Mouse (Mus musculus) cortical plate, adult 2 months (tissue): ENCODE results near the gene Dhx37. TPM values are rescaled to one million over a fixed set of nuclear protein-coding genes. Genes with fewer than 3 reads are reported as not detected.
A peak's percentile ranks its signal among the peaks of the same experiment; 100 is the strongest.
"Not testable (repeated sequence)": the region's sequence is repeated elsewhere in the genome, so short reads cannot be mapped to it uniquely, and the experiment has no call there.

ENCODE experiments used
- H3K27ac ChIP-seq: fragments of 200-500 bp; 2 replicates; pipeline ENCODE4 v1.5.1; 2012; ENCODE audit warnings: low read length, control low read depth, inconsistent platforms; ENCODE audit not compliant: insufficient read depth
- H3K4me1 ChIP-seq: fragments of 200-500 bp; 2 replicates; pipeline ENCODE4 v1.6.1; 2011; ENCODE audit warnings: low read length; ENCODE audit not compliant: control insufficient read depth, insufficient read depth
- H3K4me3 ChIP-seq: fragments of 200-500 bp; 2 replicates; pipeline ENCODE4 v1.5.1; 2011; ENCODE audit warnings: mild to moderate bottlenecking, low read length, control low read depth; ENCODE audit not compliant: insufficient read depth
- CTCF ChIP-seq: fragments of 200-500 bp; IDR thresholded peaks from 2 replicates; pipeline ENCODE4 v1.5.1; 2011; ENCODE audit warnings: mild to moderate bottlenecking, control low read depth, low read length; ENCODE audit not compliant: insufficient read depth; ENCODE audit errors: extremely low read depth
- POLR2A ChIP-seq: fragments of 200-500 bp; IDR thresholded peaks from 2 replicates; pipeline ENCODE4 v1.6.1; 2011; ENCODE audit warnings: mild to moderate bottlenecking, low read length, control low read depth; ENCODE audit not compliant: insufficient read depth; ENCODE audit errors: extremely low read depth
- polyA plus RNA-seq: library from polyadenylated mRNA; depleted of rRNA; stranded (reverse); fragments of >200 nt; gene quantifications from 2 replicates; pipeline ENCODE4 v1.2.3, GENCODE M21; 2012

The Dhx37 gene
- polyA plus RNA-seq, 1 experiment: 16.9 TPM

DNA sequence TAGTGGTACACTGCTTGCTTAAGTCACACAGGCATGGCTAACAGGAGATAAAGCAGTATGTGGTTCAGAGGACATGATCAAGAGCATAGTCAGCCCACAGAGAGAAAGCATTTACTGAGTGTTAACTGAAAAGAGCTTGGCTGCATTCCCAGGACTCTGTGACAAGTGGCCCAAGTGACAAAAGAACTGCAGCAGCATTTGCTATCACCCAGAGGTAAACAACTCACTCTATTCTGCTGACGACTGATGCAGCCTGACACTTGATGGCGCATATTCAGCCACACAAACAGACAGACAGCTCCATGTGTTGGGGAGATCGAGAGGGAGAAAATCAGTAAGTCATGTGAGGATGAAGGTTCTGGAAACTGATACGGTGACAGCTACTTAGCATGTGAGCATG lies 20.2 kb downstream of the Dhx37 start:
- no peak for TF ChIP-seq POLR2A
- no peak for TF ChIP-seq CTCF
- H3K4me1 ChIP-seq: no peaks in the 10 kb centered on the region
- H3K4me3 ChIP-seq: no peak overlapping the region
- no peak overlapping the region for H3K27ac ChIP-seq

GRCm38 (mm10) chr5:125412536-125412935 lies 21.4 kb downstream of the Dhx37 start:
- H3K4me1 ChIP-seq, H3K27ac ChIP-seq, H3K4me3 ChIP-seq: not testable (repeated sequence)

- no peak for TF ChIP-seq POLR2A
- TF ChIP-seq CTCF: peak; percentile 61
- Histone ChIP-seq H3K4me3 (no peak overlapping the region), H3K4me1 (no peaks in the 10 kb centered on the region), H3K27ac (no peak overlapping the region)
Observed at GRCm38 (mm10) chr5:125411972-125412530, 21.9 kb downstream of the Dhx37 start.

DNA sequence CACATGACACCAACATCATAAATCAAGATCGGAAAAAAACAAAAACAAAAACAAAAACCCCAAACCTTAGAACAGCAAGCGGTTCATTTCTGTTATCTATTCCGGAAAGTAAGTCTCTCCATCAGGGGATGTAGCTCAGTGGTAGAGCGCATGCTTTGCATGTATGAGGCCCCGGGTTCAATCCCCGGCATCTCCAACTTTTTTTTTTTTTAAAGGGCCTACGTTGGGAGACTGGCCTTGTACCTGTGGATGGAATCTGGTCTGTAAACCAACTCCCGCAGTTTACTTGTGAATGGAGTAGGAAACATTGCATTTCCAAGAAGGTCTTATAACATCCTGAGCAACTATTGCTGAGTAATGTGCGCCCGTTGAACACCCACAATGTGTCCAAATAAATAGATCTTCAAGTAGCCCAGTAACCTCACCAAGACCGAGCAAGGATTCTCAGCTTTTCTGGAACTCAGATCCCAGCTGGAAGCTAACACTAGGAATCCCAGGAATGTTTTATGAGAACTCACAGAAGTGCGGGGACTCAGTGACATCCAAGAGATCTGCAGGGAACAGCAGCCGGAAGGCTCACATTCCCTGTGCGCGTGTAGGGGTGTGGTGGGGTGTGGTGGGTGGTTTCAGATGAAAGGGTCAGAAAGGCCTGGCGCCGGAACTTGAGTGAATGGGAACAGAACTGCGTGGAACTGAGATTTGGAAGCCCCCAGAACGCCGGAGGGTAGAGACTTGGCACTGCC lies 24.4 kb downstream of the Dhx37 start:
- TF ChIP-seq CTCF: no peak
- TF ChIP-seq POLR2A: no peak
- Histone ChIP-seq H3K27ac (0 out of 2 replicates have a peak overlapping the region, but pooled peaks have one; percentile 18), H3K4me3 (peak overlapping the region; percentile 27), H3K4me1 (no peaks in the 10 kb centered on the region)

DNA sequence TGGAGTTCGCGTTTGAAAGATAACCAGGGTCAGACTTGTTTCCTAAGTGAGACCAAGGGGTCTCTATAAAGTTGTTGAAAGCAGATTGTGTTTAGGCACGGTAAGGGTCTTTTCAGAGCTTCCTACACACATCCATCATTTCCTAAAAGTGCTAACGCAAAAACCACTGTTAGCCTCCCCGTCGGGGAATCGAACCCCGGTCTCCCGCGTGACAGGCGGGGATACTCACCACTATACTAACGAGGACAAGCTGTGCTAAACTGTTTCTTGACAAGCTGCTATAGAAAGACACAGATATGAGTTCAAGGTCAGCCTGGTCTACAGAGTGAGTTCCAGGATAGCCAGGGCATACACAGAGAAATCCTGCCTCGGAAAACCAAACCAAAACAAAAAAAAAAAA lies 25.1 kb downstream of the Dhx37 start:
- H3K4me3 ChIP-seq: peak overlapping the region; percentile 27
- H3K4me1 ChIP-seq: no peaks in the 10 kb centered on the region
- TF ChIP-seq CTCF (no peak), POLR2A (no peak)
- H3K27ac ChIP-seq: 0 out of 2 replicates have a peak overlapping the region, but pooled peaks have one; percentile 18

DNA sequence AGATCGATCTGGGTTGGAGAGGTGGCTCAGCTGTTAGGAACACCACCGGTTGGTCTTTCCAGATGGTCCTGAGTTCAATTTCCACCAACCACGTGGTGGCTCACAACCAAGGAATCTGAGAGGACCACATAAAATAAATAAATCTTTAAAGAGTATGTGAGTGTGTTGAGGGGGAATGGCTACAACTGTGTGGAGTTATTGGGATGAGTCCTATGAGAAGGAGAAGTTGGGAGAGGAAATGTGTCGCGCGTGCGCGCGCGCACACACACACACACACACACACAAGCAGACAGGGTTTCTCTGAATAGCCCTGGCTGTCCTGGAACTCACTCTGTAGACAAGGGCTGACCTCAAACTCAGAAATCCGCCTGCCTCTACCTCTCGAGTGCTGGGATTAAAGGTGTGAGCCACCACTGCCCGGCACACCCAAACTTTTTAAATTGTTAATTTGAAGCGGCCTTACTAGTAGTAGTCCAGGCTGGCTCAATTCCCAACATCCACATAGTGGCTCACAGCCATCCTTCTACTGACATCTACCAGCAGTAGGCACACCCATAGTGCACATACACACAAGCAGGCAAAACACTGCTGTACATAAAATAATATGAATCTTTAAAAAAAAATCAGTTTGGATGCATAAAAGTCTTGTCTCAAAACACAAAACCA lies 25.9 kb downstream of the Dhx37 start:
- Histone ChIP-seq H3K4me3 (no peak overlapping the region), H3K27ac (no peak overlapping the region), H3K4me1 (no peaks in the 10 kb centered on the region)
- TF ChIP-seq CTCF (no peak), POLR2A (no peak)

- Histone ChIP-seq H3K4me1 (no peaks in the 10 kb centered on the region), H3K27ac (no peak overlapping the region), H3K4me3 (peak overlapping the region; percentile 56; the same call in 1 of the 2 replicates)
- TF ChIP-seq POLR2A (no peak), CTCF (no peak)
Observed at GRCm38 (mm10) chr5:125407020-125407830, 26.7 kb downstream of the Dhx37 start.

- peak; percentile 49 for TF ChIP-seq POLR2A
- TF ChIP-seq CTCF: no peak
- Histone ChIP-seq H3K4me3 (peak overlapping the region; percentile 56), H3K4me1 (no peaks in the 10 kb centered on the region), H3K27ac (peak overlapping the region; percentile 90)
Observed at GRCm38 (mm10) chr5:125406322-125407016, 27.5 kb downstream of the Dhx37 start.

DNA sequence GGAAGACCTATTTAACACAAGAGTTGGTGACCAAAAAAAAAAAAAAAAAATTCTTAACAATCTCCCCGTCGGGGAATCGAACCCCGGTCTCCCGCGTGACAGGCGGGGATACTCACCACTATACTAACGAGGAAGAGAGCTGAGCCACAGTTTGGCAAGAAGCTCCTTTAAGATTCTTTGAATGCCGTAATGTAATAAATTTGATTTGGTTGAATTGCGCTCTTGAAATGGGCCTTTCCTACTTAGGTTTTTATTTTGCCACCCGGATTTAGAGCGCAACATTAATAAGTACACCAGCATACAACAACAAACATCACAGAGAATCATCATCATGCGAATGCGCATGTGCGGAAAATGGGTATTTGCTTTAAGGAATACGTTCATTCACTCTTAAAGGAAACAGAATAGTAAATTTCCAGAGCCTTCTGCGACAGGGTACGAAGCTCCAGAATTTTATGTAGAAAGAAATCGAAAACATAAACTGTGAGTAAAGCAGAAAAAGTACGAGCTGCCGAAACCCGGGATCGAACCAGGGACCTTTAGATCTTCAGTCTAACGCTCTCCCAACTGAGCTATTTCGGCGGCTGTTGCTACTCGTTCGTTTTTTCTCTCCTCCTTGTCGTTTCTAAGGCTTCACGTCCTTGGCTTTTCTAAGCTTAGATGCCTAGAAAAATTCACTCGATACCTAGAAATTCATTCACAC lies 28.2 kb downstream of the Dhx37 start:
- peak overlapping the region; percentile 56 for H3K4me3 ChIP-seq
- H3K4me1 ChIP-seq: no peaks in the 10 kb centered on the region
- peak overlapping the region; percentile 90 for H3K27ac ChIP-seq
- TF ChIP-seq POLR2A: no peak
- no peak for TF ChIP-seq CTCF
